Mouse (Mus musculus) stomach, postnatal 0 days (tissue): ENCODE measurements around the gene Mvb12a.

Source experiments
- CTCF ChIP-seq: IDR thresholded peaks from 2 replicates; pipeline ENCODE4 v1.5.1; 2016; ENCODE audit warnings: antibody characterized with exemption, low read depth, mild to moderate bottlenecking, moderate library complexity
- EP300 ChIP-seq: optimal IDR thresholded peaks from 2 replicates; pipeline ENCODE3; 2016; ENCODE audit warnings: antibody characterized with exemption

DNA sequence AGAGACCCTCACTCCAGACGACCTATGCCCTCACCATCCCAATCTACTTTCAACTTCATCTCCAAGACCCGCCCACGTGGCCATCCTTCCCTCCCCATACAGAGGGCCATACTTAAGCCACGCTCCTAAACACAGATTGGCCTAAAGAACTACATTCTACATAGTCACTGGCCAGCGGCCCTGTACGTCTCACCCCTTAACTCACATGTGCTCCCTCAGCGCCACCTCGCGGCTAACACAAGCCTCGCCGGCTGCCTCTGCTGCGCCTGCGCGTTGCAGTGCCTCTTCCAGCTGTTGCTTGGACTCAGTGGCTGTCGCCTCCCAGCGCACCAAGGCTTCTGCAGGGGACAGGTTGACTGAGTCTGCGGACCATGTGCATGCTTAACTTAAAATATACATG lies 21.1 kb upstream of the Mvb12a start:
- TF ChIP-seq CTCF (peak; percentile 99), EP300 (no peak)
